Mouse (Mus musculus) MEL (cell line): Measurements from ENCODE around the gene Pdcd2l.
"Not testable (repeated sequence)": the region's sequence is repeated elsewhere in the genome, so short reads cannot be mapped to it uniquely, and the experiment has no call there.

ENCODE experiments used
- CTCF ChIP-seq, 3 experiments: IDR thresholded peaks in 2 of 3; conservative IDR thresholded peaks in 1 of 3; 2 replicates each; pipeline ENCODE4 v1.5.1; 2011 to 2012; ENCODE audit warnings: low read length in 3 of 3, low read depth in 2 of 3, mild to moderate bottlenecking in 2 of 3, improper control_type of control experiment in 1 of 3, inconsistent platforms in 1 of 3, mixed read lengths in 1 of 3, moderate library complexity in 1 of 3; ENCODE audit not compliant: control insufficient read depth in 1 of 3, insufficient read depth in 1 of 3, poor library complexity in 1 of 3, severe bottlenecking in 1 of 3
- ELF1 ChIP-seq: IDR thresholded peaks from 2 replicates; pipeline ENCODE4 v1.6.1; 2014; ENCODE audit warnings: low read depth, mild to moderate bottlenecking, inconsistent platforms, low read length, improper control_type of control experiment, moderate library complexity
- MXI1 ChIP-seq: IDR thresholded peaks from 2 replicates; pipeline ENCODE4 v1.6.1; 2011; ENCODE audit warnings: mild to moderate bottlenecking, low read depth, low read length, improper control_type of control experiment
- MYC ChIP-seq: IDR thresholded peaks from 2 replicates; pipeline ENCODE4 v1.6.1; 2011; ENCODE audit warnings: low read depth, mild to moderate bottlenecking, low read length, improper control_type of control experiment, moderate library complexity
- NELFE ChIP-seq: IDR thresholded peaks from 2 replicates; pipeline ENCODE4 v1.6.1; 2011; ENCODE audit warnings: low read depth, low read length, improper control_type of control experiment
- ZMIZ1 ChIP-seq: IDR thresholded peaks from 2 replicates; pipeline ENCODE4 v1.6.1; 2012; ENCODE audit warnings: low read depth, mild to moderate bottlenecking, inconsistent platforms, low read length, improper control_type of control experiment, moderate library complexity

DNA sequence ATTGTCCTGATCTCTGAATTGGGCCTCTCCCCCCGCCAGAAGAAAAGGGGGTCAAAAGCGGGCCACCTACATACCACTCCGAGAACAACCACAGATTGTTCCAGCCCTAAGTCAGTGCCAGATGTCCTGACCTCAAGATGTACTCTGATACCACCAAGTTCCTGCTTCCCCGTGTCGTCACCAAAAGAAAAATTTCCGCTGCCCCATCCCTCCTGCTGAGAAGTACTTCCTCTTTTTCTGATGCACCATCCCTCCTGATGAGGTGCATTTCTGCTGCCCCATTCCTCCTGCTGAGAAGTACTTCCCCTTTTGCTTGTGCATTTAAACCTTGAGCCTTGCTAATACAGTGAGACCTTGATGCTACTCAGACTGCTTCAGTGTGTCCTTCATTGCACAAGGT is 20.2 kb downstream of the Pdcd2l start:
- not testable (repeated sequence) for TF ChIP-seq CTCF (IDR thresholded peaks at IDR 0.05 in 2 of 3, conservative IDR thresholded peaks at IDR 0.05 in 1 of 3; ENCODE audit: control insufficient read depth in 1 of 3, insufficient read depth in 1 of 3, low read depth in 2 of 3, low read length in 3 of 3, poor library complexity in 1 of 3, severe bottlenecking in 1 of 3); ZMIZ1; NELFE; MYC; MXI1; ELF1
